Mouse (Mus musculus): ENCODE measurements around the gene Smap2.

- TF ChIP-seq CTCF (IDR thresholded peaks at IDR 0.05; ENCODE audit: control insufficient read depth, insufficient read depth, low read length) (no peak), POLR2A (IDR thresholded peaks at IDR 0.05; ENCODE audit: borderline replicate concordance, control insufficient read depth, low read depth, low read length) (no peak)
Observed at GRCm38 (mm10) chr4:120952163-120952562, 64.9 kb downstream of the Smap2 start.

Measured in bone marrow, adult 2 months (tissue).